Comparison of ENCODE assay signal across 8 mouse cellular contexts in the genomic region with DNA sequence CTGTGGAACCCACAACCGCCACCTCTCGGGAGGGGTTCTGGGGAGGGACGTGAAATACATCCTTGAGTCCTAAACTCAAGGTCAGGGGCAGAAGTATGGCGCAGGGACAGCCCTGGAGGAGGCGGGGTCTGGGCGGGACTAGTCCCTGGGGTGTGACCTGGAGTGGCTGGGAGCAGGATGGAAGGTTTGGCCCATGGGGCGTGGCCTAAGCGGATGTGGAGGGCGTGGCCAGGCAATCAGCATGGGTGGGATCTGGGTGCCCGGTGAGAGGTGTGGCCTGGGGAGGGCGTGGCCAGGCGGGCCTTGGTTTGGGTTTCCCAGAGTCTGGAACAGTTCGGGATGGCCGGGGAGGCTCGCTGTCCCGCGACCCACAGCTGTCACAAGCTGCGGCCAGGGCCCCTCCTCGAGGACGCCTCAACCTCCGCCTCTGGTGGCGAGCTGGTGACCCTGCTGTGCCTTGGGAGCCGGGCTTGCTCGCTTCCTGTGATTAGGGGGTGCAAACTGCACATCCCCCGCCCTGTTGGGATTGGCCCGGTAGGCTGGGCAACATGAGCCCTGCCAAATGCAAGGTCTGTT. TPM values are rescaled to one million over a fixed set of nuclear protein-coding genes. Genes with fewer than 3 reads are reported as not detected.
A peak's percentile ranks its signal among the peaks of the same experiment; 100 is the strongest.
DNase-seq lines count a peak whose midpoint lies in the region; ATAC-seq and TF ChIP-seq lines count a peak whose summit lies in the region.

No protein-coding gene starts in this region.

- DNase-seq in 3134 (ENCODE audit: extremely low read depth, insufficient read length, low spot score), result peak; percentile 87
- DNase-seq in adrenal gland, postnatal 25 days, result peak; percentile 97
- peak; percentile 92 for DNase-seq in embryonic facial prominence, embryonic 11.5 days (ENCODE audit: low spot score)
- peak; percentile 97 for DNase-seq in limb, embryonic 10.5 days (ENCODE audit: low spot score)
- peak; percentile 85 for DNase-seq in spleen, adult 12 weeks (ENCODE audit: low spot score)

- no peaks in the 10 kb centered on the region for H3K27me3 ChIP-seq in embryonic facial prominence, embryonic 11.5 days (ENCODE audit: control insufficient read depth, insufficient read depth, low read length)
- 0 out of 2 replicates have a peak, but pooled peaks cover 3% of the 10 kb centered on the region for H3K27me3 ChIP-seq in intestine, postnatal 0 days (replicated peaks; ENCODE audit: control insufficient read depth, insufficient read depth, low read length)
- peaks cover 9% of the 10 kb centered on the region; the same call in 1 of the 2 replicates for H3K27me3 ChIP-seq in limb, embryonic 10.5 days (ENCODE audit: low read depth, poor library complexity, severe bottlenecking)
- peaks cover 30% of the 10 kb centered on the region for H3K27me3 ChIP-seq in midbrain, embryonic 12.5 days

- H3K9ac ChIP-seq in embryonic facial prominence, embryonic 11.5 days (replicated peaks; ENCODE audit: low read length), result peak overlapping the region; percentile 29; the same call in 1 of the 2 replicates
- peak overlapping the region; percentile 57 for H3K9ac ChIP-seq in intestine, postnatal 0 days (ENCODE audit: low read depth, low read length)
- peak overlapping the region; percentile 51 for H3K9ac ChIP-seq in midbrain, embryonic 12.5 days (replicated peaks)

- H3K9me3 ChIP-seq in embryonic facial prominence, embryonic 11.5 days (replicated peaks; ENCODE audit: control insufficient read depth, low read length), result no peaks in the 10 kb centered on the region
- H3K9me3 ChIP-seq in intestine, postnatal 0 days (ENCODE audit: control insufficient read depth), result no peaks in the 10 kb centered on the region
- no peaks in the 10 kb centered on the region for H3K9me3 ChIP-seq in limb, embryonic 10.5 days (replicated peaks)
- H3K9me3 ChIP-seq in midbrain, embryonic 12.5 days, result no peaks in the 10 kb centered on the region

- H3K4me2 ChIP-seq in embryonic facial prominence, embryonic 11.5 days (ENCODE audit: low read depth, low read length), result peak overlapping the region; percentile 64
- H3K4me2 ChIP-seq in intestine, postnatal 0 days (replicated peaks; ENCODE audit: low read depth), result peak overlapping the region; percentile 90
- peak overlapping the region; percentile 65 for H3K4me2 ChIP-seq in midbrain, embryonic 12.5 days (replicated peaks)

- peak overlapping the region; percentile 30 for H3K4me3 ChIP-seq in embryonic facial prominence, embryonic 11.5 days (ENCODE audit: low read depth, low read length)
- H3K4me3 ChIP-seq in intestine, postnatal 0 days (ENCODE audit: low read depth, low read length), result peak overlapping the region; percentile 52
- H3K4me3 ChIP-seq in limb, embryonic 10.5 days, result peak overlapping the region; percentile 67
- H3K4me3 ChIP-seq in midbrain, embryonic 12.5 days, result peak overlapping the region; percentile 40

- H3K27ac ChIP-seq in embryonic facial prominence, embryonic 11.5 days (replicated peaks; ENCODE audit: low read depth, low read length), result no peak overlapping the region
- no peak overlapping the region for H3K27ac ChIP-seq in intestine, postnatal 0 days (ENCODE audit: low read depth, low read length)
- peak overlapping the region; percentile 81 for H3K27ac ChIP-seq in limb, embryonic 10.5 days
- H3K27ac ChIP-seq in midbrain, embryonic 12.5 days (replicated peaks), result no peak overlapping the region

- H3K4me1 ChIP-seq in embryonic facial prominence, embryonic 11.5 days (ENCODE audit: control insufficient read depth, insufficient read depth, low read length), result no peaks in the 10 kb centered on the region
- peaks cover 5% of the 10 kb centered on the region; the same call in 1 of the 2 replicates for H3K4me1 ChIP-seq in intestine, postnatal 0 days (replicated peaks; ENCODE audit: control insufficient read depth, insufficient read depth, low read length)
- H3K4me1 ChIP-seq in limb, embryonic 10.5 days, result peaks cover 23% of the 10 kb centered on the region
- H3K4me1 ChIP-seq in midbrain, embryonic 12.5 days, result peaks cover 12% of the 10 kb centered on the region

- no peaks in the 10 kb centered on the region for H3K36me3 ChIP-seq in embryonic facial prominence, embryonic 11.5 days (replicated peaks; ENCODE audit: control insufficient read depth, insufficient read depth, low read depth, low read length)
- no peaks in the 10 kb centered on the region for H3K36me3 ChIP-seq in intestine, postnatal 0 days (ENCODE audit: control insufficient read depth, insufficient read depth)
- no peaks in the 10 kb centered on the region for H3K36me3 ChIP-seq in limb, embryonic 10.5 days
- no peaks in the 10 kb centered on the region for H3K36me3 ChIP-seq in midbrain, embryonic 12.5 days

- WGBS in embryonic facial prominence, embryonic 11.5 days, result under 1% methylated on average over 26 of the region's 26 CpGs
- WGBS in intestine, postnatal 0 days, result under 1% methylated on average over 25 of the region's 26 CpGs
- WGBS in limb, embryonic 10.5 days, result under 1% methylated on average over 25 of the region's 26 CpGs
- WGBS in midbrain, embryonic 12.5 days, result under 1% methylated on average over 26 of the region's 26 CpGs

- TF ChIP-seq CTCF in intestine, postnatal 0 days (IDR thresholded peaks at IDR 0.05; ENCODE audit: low read depth), result 0 out of 2 replicates have a peak, but pooled peaks have one; percentile 11

- peak; percentile 84 for ATAC-seq in embryonic facial prominence, embryonic 11.5 days (replicated peaks; ENCODE audit: insufficient number of reproducible peaks, low FRiP score, low TSS enrichment, low read depth)
- ATAC-seq in granulocyte monocyte progenitor cell, adult 5-6 weeks (replicated peaks; ENCODE audit: poor library complexity, severe bottlenecking), result peak; percentile 98
- peak; percentile 96 for ATAC-seq in intestine, postnatal 0 days
- peak; percentile 83 for ATAC-seq in midbrain, embryonic 12.5 days (ENCODE audit: low FRiP score, low read depth)

RNA-seq across cellular contexts. Expression of gene Acacb, which starts 29.3 kb away (rescaled TPM):
- total RNA-seq in adrenal gland, postnatal 25 days (2021), result 99.4 and 114 TPM in 2 replicates
- polyA plus RNA-seq in embryonic facial prominence, embryonic 11.5 days (2014; fragmentation: Nextera tagmentation; extraction: Ambion mirVana), result 2.9 and 3.6 TPM in 2 replicates
- 0.45 and 1.7 TPM in 2 replicates for total RNA-seq in granulocyte monocyte progenitor cell, adult 5-6 weeks (2014; fragmentation: Nextera tagmentation)
- total RNA-seq in granulocyte monocyte progenitor cell, adult 5-6 weeks (2017), result 0.10 and 0.13 TPM in 2 replicates
- polyA plus RNA-seq in intestine, postnatal 0 days (2015; fragmentation: Nextera tagmentation; extraction: Ambion mirVana), result 0.69 and 1.1 TPM in 2 replicates
- polyA plus RNA-seq in limb, embryonic 10.5 days (2016; fragmentation: Nextera tagmentation; extraction: Ambion mirVana), result 4.8 and 5.8 TPM in 2 replicates
- 2.5 and 3.1 TPM in 2 replicates for polyA plus RNA-seq in midbrain, embryonic 12.5 days (2016; fragmentation: Nextera tagmentation; extraction: Ambion mirVana)

RNA-seq across cellular contexts. Expression of gene Ung, which starts 45.5 kb away (rescaled TPM):
- 6.7 and 15.0 TPM in 2 replicates for total RNA-seq in adrenal gland, postnatal 25 days (2021)
- polyA plus RNA-seq in embryonic facial prominence, embryonic 11.5 days (2014; fragmentation: Nextera tagmentation; extraction: Ambion mirVana), result 37.6 and 37.9 TPM in 2 replicates
- total RNA-seq in granulocyte monocyte progenitor cell, adult 5-6 weeks (2014; fragmentation: Nextera tagmentation), result 39.0 and 45.5 TPM in 2 replicates
- 23.6 and 38.6 TPM in 2 replicates for total RNA-seq in granulocyte monocyte progenitor cell, adult 5-6 weeks (2017)
- 10.0 and 11.4 TPM in 2 replicates for polyA plus RNA-seq in intestine, postnatal 0 days (2015; fragmentation: Nextera tagmentation; extraction: Ambion mirVana)
- 81.3 and 91.8 TPM in 2 replicates for polyA plus RNA-seq in limb, embryonic 10.5 days (2016; fragmentation: Nextera tagmentation; extraction: Ambion mirVana)
- 40.2 and 41.6 TPM in 2 replicates for polyA plus RNA-seq in midbrain, embryonic 12.5 days (2016; fragmentation: Nextera tagmentation; extraction: Ambion mirVana)

RNA-seq across cellular contexts. Expression of gene Alkbh2, which starts 47.7 kb away (rescaled TPM):
- total RNA-seq in adrenal gland, postnatal 25 days (2021), result 12.0 and 12.1 TPM in 2 replicates
- polyA plus RNA-seq in embryonic facial prominence, embryonic 11.5 days (2014; fragmentation: Nextera tagmentation; extraction: Ambion mirVana), result 13.5 and 13.8 TPM in 2 replicates
- total RNA-seq in granulocyte monocyte progenitor cell, adult 5-6 weeks (2014; fragmentation: Nextera tagmentation), result 12.0 and 14.8 TPM in 2 replicates
- total RNA-seq in granulocyte monocyte progenitor cell, adult 5-6 weeks (2017), result 2.4 and 9.2 TPM in 2 replicates
- polyA plus RNA-seq in intestine, postnatal 0 days (2015; fragmentation: Nextera tagmentation; extraction: Ambion mirVana), result 6.9 and 7.8 TPM in 2 replicates
- polyA plus RNA-seq in limb, embryonic 10.5 days (2016; fragmentation: Nextera tagmentation; extraction: Ambion mirVana), result 12.9 and 16.1 TPM in 2 replicates
- polyA plus RNA-seq in midbrain, embryonic 12.5 days (2016; fragmentation: Nextera tagmentation; extraction: Ambion mirVana), result 8.9 and 12.7 TPM in 2 replicates
